Mouse (Mus musculus): ENCODE measurements at regions not wholly inside any gene's neighbourhood (a gene's known extent, or its start where the extent isn't known, plus 50 kb on each side); places are given as distances from the start of the nearest gene placed in this dataset.
A peak's percentile ranks its signal among the peaks of the same experiment; 100 is the strongest.

- DNase-seq: peak in 1 of 2 experiments; percentile 4
These were observed 143.0 kb upstream of the Ctnnd2 start for GRCm38 (mm10) chr15:30029257-30029899.

DNA sequence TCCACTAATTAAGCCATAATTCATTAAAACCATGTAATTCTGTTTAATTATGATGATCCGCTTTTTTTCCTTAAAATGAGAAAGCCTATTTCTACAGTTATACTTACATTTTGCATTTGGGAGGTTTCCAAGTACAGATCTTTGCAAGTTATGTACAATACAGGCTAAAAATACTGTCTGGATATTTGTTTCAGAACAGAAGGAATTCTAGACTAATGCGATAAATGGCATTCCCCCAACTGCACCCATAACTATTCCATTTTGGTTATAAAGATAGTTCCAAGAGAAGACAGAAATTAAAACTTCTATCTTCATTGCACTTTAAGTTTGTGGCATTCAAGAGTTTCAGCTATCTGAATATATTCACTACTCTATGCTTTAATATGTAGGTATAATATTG is 137.0 kb upstream of the Ctnnd2 start:
- DNase-seq: no peak

- DNase-seq: no peak
These were observed 121.5 kb upstream of the Ctnnd2 start for GRCm38 (mm10) chr15:30050851-30051250.

DNA sequence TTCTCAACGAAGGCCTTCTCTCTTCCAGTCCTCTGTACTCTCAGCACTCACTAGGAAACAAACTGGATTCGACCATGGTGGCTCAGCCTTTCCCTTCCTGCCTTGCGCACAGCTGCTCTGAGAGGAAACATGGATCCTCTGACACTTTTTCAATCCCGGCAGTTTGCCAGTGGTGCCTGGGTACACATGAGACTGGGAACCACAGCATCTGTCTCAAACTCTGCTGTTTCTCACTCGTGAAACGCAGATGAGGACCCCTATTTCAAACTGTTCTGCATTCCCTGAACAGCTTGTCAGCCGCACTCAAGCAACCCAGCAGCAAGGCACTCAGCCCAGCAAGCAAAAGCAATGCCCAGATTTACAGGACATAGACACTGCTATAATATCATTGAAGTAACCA is 112.6 kb upstream of the Ctnnd2 start:
- no peak for DNase-seq

DNA sequence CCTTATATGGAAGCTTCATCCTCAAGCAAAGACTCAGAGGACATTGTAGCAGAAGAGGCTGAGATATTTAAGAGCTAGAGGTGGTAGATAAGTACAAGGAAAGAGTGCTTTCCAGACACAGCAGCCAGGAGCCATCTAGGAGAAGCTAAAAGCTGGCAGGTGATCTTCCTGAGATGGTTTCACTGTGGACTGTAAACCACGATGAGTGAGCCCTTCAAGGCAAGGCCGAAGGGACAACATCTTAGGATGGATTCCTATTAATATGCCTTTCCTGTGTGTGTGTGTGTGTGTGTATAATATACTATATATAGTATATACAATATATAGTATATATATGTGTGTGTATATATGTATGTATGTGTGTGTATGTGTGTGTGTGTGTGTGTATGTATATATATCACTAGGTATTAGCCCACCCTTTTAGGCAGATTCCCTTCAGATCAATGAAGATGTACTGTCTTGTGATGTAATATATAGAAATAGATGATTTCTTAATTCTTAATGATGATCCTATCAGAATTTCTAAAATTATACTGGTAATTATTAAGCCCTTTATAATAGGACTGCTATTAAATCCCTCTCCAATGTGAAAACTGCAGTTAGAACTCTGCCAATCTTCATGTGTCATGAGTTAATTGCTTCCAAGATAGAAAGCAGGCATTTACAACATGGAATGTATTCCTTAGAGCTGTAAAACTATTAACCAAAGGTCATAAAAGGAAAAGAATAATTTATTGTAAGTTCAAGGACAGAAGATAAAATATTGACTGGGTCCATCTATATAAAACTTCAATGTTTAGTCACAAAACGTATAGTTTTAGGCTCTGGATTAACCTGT is 111.7 kb upstream of the Ctnnd2 start:
- no peak for DNase-seq

DNA sequence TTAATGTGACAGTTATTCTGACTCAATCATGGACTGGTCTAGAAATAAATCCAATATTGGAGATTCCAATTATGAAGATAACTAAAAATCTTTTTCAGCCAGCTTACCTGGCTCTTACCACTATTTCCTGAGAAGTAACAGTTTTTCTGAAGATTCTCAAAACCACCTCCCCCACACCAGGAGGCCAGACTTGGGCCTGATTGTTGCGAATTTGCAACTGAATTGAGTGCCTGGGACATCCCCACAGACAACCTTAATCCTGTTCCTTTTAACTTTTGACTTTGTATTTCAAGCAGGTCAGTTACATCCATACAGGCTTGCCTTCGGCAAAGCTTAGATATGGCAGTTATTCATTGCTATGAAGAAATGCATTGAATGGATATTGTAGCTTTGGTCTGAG is 100.7 kb upstream of the Ctnnd2 start:
- no peak for DNase-seq

DNA sequence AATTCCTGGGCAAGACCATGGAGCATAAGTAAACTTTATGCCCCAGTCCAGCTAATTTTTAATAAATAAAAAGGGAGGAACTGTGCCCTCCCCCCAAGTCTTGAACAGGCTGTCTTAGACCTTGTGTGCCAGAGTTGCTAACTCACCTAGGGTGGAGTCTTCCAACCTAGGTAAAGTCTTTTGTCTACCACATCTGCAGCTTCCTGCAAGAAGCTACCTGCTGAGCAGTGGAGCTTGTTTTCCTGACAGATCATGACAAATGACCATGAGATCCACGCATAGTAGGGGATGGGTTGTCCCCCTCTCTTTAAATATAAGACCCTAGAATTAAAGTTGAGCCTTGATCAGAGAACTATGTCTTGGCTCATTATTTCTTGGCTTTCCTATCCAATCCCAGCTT is 100.1 kb upstream of the Ctnnd2 start:
- DNase-seq: no peak

- no peak for DNase-seq
These were observed 85.3 kb upstream of the Ctnnd2 start for GRCm38 (mm10) chr15:30087120-30087519.

DNA sequence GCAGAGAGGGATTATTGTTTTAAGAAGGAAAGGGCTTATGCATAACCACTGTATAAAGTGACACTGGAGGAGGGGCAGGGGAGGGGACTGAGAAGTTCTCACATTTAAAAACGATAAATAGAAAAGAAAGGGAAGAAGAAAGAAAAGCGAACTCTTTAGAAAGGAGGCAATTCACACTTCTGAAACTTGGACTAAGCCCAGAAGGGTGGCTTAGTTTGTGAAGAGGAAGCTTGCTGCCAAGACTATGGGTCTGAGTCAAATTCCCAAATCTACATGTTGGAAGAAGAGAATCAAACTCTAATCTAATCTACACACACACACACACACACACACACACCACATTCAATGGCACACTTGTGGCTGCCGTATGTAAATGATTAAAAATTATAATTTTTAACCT is 50.3 kb upstream of the Ctnnd2 start:
- no peak for DNase-seq
